Mouse (Mus musculus): ENCODE measurements around the gene Vsx2. TPM values are rescaled to one million over a fixed set of nuclear protein-coding genes. Genes with fewer than 3 reads are reported as not detected.

The Vsx2 gene
- polyA plus RNA-seq, 1 experiment = not detected

DNA sequence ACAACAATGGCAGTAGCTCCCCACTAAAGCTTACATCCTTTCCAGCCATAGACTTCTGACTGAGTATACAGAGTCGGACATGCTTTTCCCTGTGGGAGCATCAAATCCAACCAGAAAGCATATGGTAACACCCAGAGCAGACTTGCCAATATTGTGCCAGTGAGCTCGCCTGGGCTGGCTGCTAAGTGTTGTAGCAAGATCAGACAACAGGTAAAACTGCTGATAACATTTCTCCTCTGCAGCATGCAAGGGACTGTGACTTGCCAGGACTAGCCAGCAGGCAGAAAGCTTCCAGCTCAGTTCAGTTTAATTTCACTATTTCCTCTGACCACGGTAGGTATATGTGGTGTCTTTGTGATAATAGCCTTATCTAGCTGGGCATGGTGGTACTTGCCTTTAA is 62.3 kb downstream of the Vsx2 start:
- H3K27ac ChIP-seq (ENCODE audit: insufficient read depth, low read length) = no peak overlapping the region
- H3K4me1 ChIP-seq (ENCODE audit: control insufficient read depth, insufficient read depth, low read length) = no peaks in the 10 kb centered on the region
- TF ChIP-seq CTCF (IDR thresholded peaks at IDR 0.05; ENCODE audit: borderline replicate concordance, insufficient read depth, low read length) (no peak), POLR2A (IDR thresholded peaks at IDR 0.05; ENCODE audit: low read depth, low read length) (no peak)
- no peak overlapping the region for H3K4me3 ChIP-seq (ENCODE audit: insufficient read depth, low read length)

DNA sequence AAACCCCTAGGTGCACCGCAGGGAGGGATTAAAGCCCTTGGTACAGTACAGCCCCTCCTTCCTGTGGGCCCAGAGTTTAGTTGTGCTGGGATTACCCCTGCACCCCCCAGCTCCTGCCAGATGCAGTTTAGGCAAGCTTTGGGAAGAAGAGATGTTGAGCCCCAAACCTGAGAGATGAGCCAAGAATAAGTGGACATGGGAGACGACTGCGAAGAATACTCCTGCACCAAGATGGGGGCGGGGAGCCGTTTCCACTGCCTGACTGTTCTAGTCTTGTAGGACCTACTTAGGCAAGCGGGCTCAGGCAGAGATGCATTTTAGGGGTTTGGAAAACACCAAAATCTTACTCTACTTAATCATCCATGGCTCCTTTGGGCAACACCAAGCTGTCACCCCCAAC is 70.7 kb downstream of the Vsx2 start:
- H3K27ac ChIP-seq (ENCODE audit: insufficient read depth, low read length) = no peak overlapping the region
- TF ChIP-seq POLR2A (IDR thresholded peaks at IDR 0.05; ENCODE audit: low read depth, low read length) (no peak), CTCF (IDR thresholded peaks at IDR 0.05; ENCODE audit: borderline replicate concordance, insufficient read depth, low read length) (no peak)
- no peaks in the 10 kb centered on the region for H3K4me1 ChIP-seq (ENCODE audit: control insufficient read depth, insufficient read depth, low read length)
- no peak overlapping the region for H3K4me3 ChIP-seq (ENCODE audit: insufficient read depth, low read length)

DNA sequence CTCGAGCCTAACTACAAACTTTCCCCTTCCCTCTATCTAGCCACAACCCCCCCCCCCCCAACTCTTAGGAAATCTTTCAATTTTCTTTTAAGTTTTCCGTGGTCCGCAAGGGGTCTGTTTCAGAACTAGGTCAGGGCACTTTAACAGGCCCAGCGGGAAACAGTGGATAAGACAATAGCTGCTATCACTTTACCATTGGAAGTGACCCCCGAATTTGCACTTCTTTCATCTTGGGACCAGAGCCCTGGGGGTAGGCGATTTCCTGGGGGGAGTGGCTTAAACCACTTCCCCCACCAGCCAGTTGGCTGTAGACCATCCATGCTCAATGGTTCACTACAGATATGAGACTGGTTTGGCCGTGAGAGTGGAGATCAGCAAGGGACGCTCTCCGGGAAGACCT is 71.1 kb downstream of the Vsx2 start, which contains the start of gene Vrtn:
Gene Vrtn (plus strand): TSS at position 366 of the 400 bp plus-strand sequence.
- TF ChIP-seq CTCF (IDR thresholded peaks at IDR 0.05; ENCODE audit: borderline replicate concordance, insufficient read depth, low read length) (no peak), POLR2A (IDR thresholded peaks at IDR 0.05; ENCODE audit: low read depth, low read length) (no peak)
- Histone ChIP-seq H3K27ac (ENCODE audit: insufficient read depth, low read length) (no peak within 1 kb of the TSS), H3K4me1 (ENCODE audit: control insufficient read depth, insufficient read depth, low read length) (no peaks in the 10 kb centered on the region), H3K4me3 (ENCODE audit: insufficient read depth, low read length) (no peak within 1 kb of the TSS)

Other genes starting within 250 kb of the Vsx2 start
- 18.7 and 21.9 TPM in 2 replicates for gene Coq6, start 208.1 kb upstream of the Vsx2 start, polyA plus RNA-seq (2011; ENCODE audit: insufficient read length, low read depth, missing spikeins)
- 0.61 and 0.94 TPM in 2 replicates for gene Fam161b, start 207.9 kb upstream of the Vsx2 start, polyA plus RNA-seq (2011; ENCODE audit: insufficient read length, low read depth, missing spikeins)
- gene Entpd5, start 160.7 kb upstream of the Vsx2 start, polyA plus RNA-seq (2011; ENCODE audit: insufficient read length, low read depth, missing spikeins) = 13.7 and 14.6 TPM in 2 replicates
- 0.22 and 0.95 TPM in 2 replicates for gene Bbof1, start 160.7 kb upstream of the Vsx2 start, polyA plus RNA-seq (2011; ENCODE audit: insufficient read length, low read depth, missing spikeins)
- 14.8 and 15.8 TPM in 2 replicates for gene Rnf113a2, start 152.6 kb upstream of the Vsx2 start, polyA plus RNA-seq (2011; ENCODE audit: insufficient read length, low read depth, missing spikeins)
- gene Aldh6a1, start 118.8 kb upstream of the Vsx2 start, polyA plus RNA-seq (2011; ENCODE audit: insufficient read length, low read depth, missing spikeins) = 14.2 and 19.1 TPM in 2 replicates
- 10.3 and 14.5 TPM in 2 replicates for gene Lin52, start 118.3 kb upstream of the Vsx2 start, polyA plus RNA-seq (2011; ENCODE audit: insufficient read length, low read depth, missing spikeins)
- 14.7 and 18.2 TPM in 2 replicates for gene Abcd4, start 47.7 kb downstream of the Vsx2 start, polyA plus RNA-seq (2011; ENCODE audit: insufficient read length, low read depth, missing spikeins)
- not detected in 2 replicates for gene Vrtn, start 71.3 kb downstream of the Vsx2 start, polyA plus RNA-seq (2011; ENCODE audit: insufficient read length, low read depth, missing spikeins)
- gene Syndig1l, start 129.1 kb downstream of the Vsx2 start, polyA plus RNA-seq (2011; ENCODE audit: insufficient read length, low read depth, missing spikeins) = not detected in 2 replicates
- gene Npc2, start 203.4 kb downstream of the Vsx2 start, polyA plus RNA-seq (2011; ENCODE audit: insufficient read length, low read depth, missing spikeins) = 203 and 205 TPM in 2 replicates
- gene Isca2, start 203.5 kb downstream of the Vsx2 start, polyA plus RNA-seq (2011; ENCODE audit: insufficient read length, low read depth, missing spikeins) = 44.7 and 50.5 TPM in 2 replicates

Data from embryonic fibroblast, embryonic 13.5 days (primary cell).